Mouse (Mus musculus): ENCODE measurements around the gene Tom1. TPM values are rescaled to one million over a fixed set of nuclear protein-coding genes. Genes with fewer than 3 reads are reported as not detected.
A peak's percentile ranks its signal among the peaks of the same experiment; 100 is the strongest.

Gene Tom1
- polyA plus RNA-seq, 1 experiment from 2014 or later = 29.1 TPM

GRCm38 (mm10) chr8:75110093-75110492, 76.6 kb downstream of the Tom1 start:
- Histone ChIP-seq H3K27me3 (ENCODE audit: control insufficient read depth, insufficient read depth, low read length) (no peaks in the 10 kb centered on the region), H3K9me3 (ENCODE audit: control insufficient read depth, low read length) (no peaks in the 10 kb centered on the region), H3K27ac (ENCODE audit: low read depth, low read length) (no peak overlapping the region), H3K9ac (ENCODE audit: low read depth, low read length) (peak overlapping the region; percentile 87), H3K4me3 (ENCODE audit: low read length) (peak overlapping the region; percentile 88), H3K36me3 (ENCODE audit: control insufficient read depth, insufficient read depth, low read length) (peaks cover 40% of the 10 kb centered on the region), H3K4me1 (ENCODE audit: control insufficient read depth, insufficient read depth, low read length) (peaks cover 13% of the 10 kb centered on the region), H3K4me2 (replicated peaks; ENCODE audit: low read depth, low read length) (peak overlapping the region; percentile 86)
- WGBS = 8% methylated on average over 13 of the region's 13 CpGs
- ATAC-seq (ENCODE audit: low FRiP score, low TSS enrichment) = no peak

GRCm38 (mm10) chr8:75118505-75118904, 85.0 kb downstream of the Tom1 start:
- no peak overlapping the region for H3K4me3 ChIP-seq (ENCODE audit: low read length)
- no peak overlapping the region for H3K4me2 ChIP-seq (replicated peaks; ENCODE audit: low read depth, low read length)
- no peak for ATAC-seq (ENCODE audit: low FRiP score, low TSS enrichment)
- H3K9me3 ChIP-seq (ENCODE audit: control insufficient read depth, low read length) = no peaks in the 10 kb centered on the region
- H3K27me3 ChIP-seq (ENCODE audit: control insufficient read depth, insufficient read depth, low read length) = no peaks in the 10 kb centered on the region
- 88% methylated on average over 1 of the region's 1 CpGs for WGBS
- H3K27ac ChIP-seq (ENCODE audit: low read depth, low read length) = no peak overlapping the region
- H3K4me1 ChIP-seq (ENCODE audit: control insufficient read depth, insufficient read depth, low read length) = no peaks in the 10 kb centered on the region
- H3K36me3 ChIP-seq (ENCODE audit: control insufficient read depth, insufficient read depth, low read length) = peaks cover 96% of the 10 kb centered on the region
- no peak overlapping the region for H3K9ac ChIP-seq (ENCODE audit: low read depth, low read length)

DNA sequence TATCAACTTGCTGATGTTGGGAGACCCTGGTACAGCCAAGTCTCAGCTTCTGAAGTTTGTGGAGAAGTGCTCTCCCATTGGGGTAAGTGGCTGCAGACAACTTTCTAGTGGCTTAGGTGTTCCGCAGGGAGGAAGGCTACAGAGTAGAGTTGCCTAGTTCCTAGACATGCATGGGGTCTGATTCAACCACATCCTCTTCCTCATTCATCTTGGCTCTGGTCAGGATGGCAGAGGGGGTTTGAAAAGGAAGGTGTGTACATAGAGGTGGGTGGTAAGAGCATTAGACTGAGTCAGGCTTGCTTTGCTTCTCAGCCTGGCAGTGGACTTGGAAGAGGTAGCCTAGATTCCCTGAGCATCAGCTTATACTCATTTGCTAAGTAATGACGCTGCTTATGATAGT, 85.8 kb downstream of the Tom1 start:
- H3K9me3 ChIP-seq (ENCODE audit: control insufficient read depth, low read length) = no peaks in the 10 kb centered on the region
- no peak overlapping the region for H3K4me3 ChIP-seq (ENCODE audit: low read length)
- H3K4me2 ChIP-seq (replicated peaks; ENCODE audit: low read depth, low read length) = no peak overlapping the region
- no peak overlapping the region for H3K9ac ChIP-seq (ENCODE audit: low read depth, low read length)
- ATAC-seq (ENCODE audit: low FRiP score, low TSS enrichment) = no peak
- no peaks in the 10 kb centered on the region for H3K27me3 ChIP-seq (ENCODE audit: control insufficient read depth, insufficient read depth, low read length)
- peaks cover 96% of the 10 kb centered on the region for H3K36me3 ChIP-seq (ENCODE audit: control insufficient read depth, insufficient read depth, low read length)
- WGBS = 93% methylated on average over 2 of the region's 2 CpGs
- H3K4me1 ChIP-seq (ENCODE audit: control insufficient read depth, insufficient read depth, low read length) = no peaks in the 10 kb centered on the region
- no peak overlapping the region for H3K27ac ChIP-seq (ENCODE audit: low read depth, low read length)

Other genes starting within 250 kb of the Tom1 start
- gene Isx, start 160.5 kb upstream of the Tom1 start, polyA plus RNA-seq (2014; fragmentation: Nextera tagmentation; extraction: Ambion mirVana) = not detected in 2 replicates
- gene Hmgxb4, start 40.3 kb upstream of the Tom1 start, polyA plus RNA-seq (2014; fragmentation: Nextera tagmentation; extraction: Ambion mirVana) = 45.6 and 55.4 TPM in 2 replicates
- gene Hmox1, start 59.9 kb downstream of the Tom1 start, polyA plus RNA-seq (2014; fragmentation: Nextera tagmentation; extraction: Ambion mirVana) = 12.5 and 15.0 TPM in 2 replicates
- gene Mcm5, start 75.9 kb downstream of the Tom1 start, polyA plus RNA-seq (2014; fragmentation: Nextera tagmentation; extraction: Ambion mirVana) = 133 and 188 TPM in 2 replicates
- 1.2 and 1.9 TPM in 2 replicates for gene Rasd2, start 180.2 kb downstream of the Tom1 start, polyA plus RNA-seq (2014; fragmentation: Nextera tagmentation; extraction: Ambion mirVana)